Mouse (Mus musculus): ENCODE measurements around the gene Bnipl.

Gene Bnipl

DNA sequence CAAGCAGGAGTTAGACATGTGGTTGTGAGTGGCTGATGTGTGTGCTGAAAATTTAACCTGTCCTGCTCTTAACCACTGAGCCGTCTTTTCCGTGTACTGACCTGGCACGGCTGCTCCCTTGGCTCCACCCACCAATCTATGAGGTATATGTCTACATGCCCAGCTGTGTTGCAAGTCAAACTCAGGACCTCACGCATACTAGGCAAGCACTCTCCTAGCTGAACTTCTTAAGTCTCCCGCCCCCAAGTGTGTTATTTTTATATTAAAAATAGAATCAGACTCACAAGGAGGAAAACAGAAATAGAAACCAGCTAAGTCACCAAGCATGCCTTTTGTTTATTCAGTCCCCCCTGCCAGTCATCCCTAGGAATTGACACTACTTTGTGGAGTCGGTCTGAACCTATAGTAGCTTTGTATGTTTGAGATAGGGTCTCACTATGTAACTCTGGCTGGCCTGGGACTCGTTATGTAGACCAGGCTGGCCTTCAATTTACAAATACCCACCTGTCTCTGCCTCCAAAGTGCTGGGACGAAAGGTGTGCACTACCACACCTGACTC, 13.4 kb downstream of the Bnipl start:
- no peak for DNase-seq (ENCODE audit: low spot score)

GRCm38 (mm10) chr3:95235386-95236301, 15.3 kb downstream of the Bnipl start:
- no peak for DNase-seq (ENCODE audit: low spot score)

GRCm38 (mm10) chr3:95233303-95233980, 17.6 kb downstream of the Bnipl start:
- DNase-seq (ENCODE audit: low spot score) = no peak

- no peak for DNase-seq (ENCODE audit: low spot score)
Observed at GRCm38 (mm10) chr3:95232771-95233170, 18.2 kb downstream of the Bnipl start.

GRCm38 (mm10) chr3:95231298-95232221, 19.4 kb downstream of the Bnipl start, which contains the start of gene Mllt11:
TSS of gene Mllt11 (minus strand) at chr3:95232171.
- DNase-seq (ENCODE audit: low spot score) = no peak

DNA sequence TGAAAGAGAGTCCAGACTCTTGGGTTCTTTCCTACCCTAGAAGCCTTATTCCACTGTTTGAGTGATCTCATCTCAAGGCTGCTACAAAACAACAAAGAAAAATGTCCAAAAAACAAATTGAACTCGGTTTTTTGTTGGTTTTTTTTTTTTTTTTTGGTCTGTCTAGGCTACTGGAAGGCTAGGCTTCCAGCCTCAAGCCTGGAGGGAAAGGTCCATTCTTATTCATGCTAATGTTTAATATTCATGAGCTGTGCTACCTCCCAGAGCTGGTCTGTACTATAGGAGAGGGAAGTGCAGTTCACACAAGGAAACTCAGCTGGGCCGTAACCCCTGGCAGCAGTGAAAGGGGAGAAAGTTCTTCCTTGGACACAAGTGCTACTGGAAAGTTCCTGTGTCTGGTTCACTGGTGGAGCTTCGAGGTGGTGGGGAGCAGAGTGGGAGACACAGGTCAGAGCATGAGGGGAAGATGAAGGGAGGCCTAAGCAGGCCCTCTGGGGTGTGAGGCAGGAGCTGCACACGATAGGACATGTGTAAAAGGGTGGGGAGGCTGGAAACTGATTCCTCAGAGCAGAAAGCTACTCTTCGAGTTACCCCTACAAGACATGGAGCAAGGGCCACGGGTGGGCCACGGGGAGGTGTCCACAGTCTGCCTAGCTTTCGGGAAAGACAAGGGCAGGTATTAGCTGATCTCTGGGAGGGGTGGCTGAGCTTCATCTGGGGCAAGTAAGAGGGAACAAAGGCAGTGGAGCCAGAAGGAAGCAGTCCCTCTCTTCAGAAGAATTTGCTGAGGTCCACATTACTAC, 20.3 kb downstream of the Bnipl start:
- peak; percentile 34 for DNase-seq (ENCODE audit: low spot score)

GRCm38 (mm10) chr3:95229781-95230494, 21.1 kb downstream of the Bnipl start:
- DNase-seq (ENCODE audit: low spot score) = peak; percentile 19

DNA sequence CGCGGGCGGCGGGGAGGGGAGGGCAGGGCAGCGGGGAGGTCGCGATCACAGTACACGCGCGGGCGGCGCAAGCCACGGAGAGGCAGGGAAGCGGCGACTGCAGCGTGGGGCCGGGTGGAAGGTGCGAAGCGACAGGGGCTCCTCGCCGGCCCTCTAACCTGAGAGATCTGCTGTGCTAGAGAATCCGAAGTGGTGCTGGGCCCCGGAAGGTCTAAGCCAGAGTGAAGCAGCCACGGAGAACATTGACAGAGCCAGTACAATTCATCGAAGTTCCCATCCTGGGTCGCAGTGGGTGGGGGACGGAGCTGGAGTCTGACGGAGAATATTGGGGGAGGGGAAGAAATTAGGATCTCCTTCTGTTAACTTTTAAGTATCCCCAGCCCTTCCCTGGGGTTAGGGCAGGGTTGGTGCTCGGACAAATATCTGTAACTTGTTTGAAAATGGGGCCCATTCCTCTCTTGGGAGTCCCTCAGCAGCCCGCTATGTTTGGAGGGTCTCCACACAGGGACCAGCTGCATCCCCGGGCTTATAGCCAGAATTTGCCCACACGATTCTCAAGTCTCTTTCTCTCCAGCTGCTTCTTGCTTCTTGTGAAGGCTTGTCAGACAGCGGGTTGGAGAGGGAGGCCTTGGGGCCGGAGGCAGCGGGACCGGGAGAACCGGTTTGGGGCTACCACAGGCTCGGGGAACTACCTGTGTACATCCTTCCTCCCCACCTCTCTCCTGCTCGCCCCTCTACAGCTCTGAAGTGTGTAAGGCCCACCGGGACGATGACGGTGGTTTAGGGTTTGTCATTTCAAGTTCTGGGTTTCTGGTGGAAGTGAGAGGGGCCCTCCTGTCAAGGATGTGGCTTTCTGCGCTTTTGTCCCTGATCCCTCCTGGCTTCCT, 21.9 kb downstream of the Bnipl start:
- DNase-seq (ENCODE audit: low spot score) = peak; percentile 37

DNA sequence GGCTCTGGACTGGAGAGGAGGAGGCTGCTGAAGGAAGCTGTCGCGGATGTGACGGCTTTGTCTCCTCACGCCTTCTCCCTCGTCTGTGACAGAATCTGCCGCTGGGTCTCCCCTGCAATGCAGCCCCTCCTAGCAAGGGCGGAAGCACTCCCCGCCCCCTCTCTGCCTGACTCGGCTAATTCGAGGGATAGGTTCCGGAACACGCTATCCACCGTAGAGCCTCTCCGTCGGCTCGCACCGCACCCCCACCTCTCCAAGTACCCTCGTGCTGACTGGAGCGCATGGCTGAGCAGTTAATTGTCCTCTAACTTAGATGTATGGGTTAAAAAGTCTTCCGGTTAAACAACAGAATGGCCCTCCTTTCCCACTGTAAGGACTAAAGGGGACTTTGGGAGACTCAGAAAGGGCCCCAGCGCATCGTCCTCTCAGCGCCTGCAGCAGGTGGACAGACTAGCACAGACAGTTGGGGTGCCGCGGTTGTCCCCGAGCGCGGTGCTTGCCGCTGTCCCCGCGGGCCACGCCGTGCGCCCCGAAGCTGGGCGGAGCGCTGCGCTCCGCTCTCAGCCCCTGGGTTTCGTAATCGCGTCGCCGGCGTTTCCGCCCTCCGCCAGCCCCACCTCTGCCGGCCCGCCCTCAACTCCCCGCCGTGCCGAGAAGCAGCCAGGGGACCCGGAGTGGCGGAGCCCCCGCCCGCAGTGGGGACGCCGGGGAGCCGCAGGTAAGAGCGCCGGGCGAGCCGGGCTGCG, 22.7 kb downstream of the Bnipl start, which contains the start of gene Cdc42se1:
Cdc42se1 (plus strand) TSS at position 585 of the 746 bp plus-strand sequence.
- DNase-seq (ENCODE audit: low spot score) = peak; percentile 81

GRCm38 (mm10) chr3:95227214-95227613, 23.8 kb downstream of the Bnipl start:
- no peak for DNase-seq (ENCODE audit: low spot score)

GRCm38 (mm10) chr3:95224295-95224694, 26.7 kb downstream of the Bnipl start:
- no peak for DNase-seq (ENCODE audit: low spot score)

GRCm38 (mm10) chr3:95223041-95223440, 28.0 kb downstream of the Bnipl start:
- DNase-seq (ENCODE audit: low spot score) = no peak

DNA sequence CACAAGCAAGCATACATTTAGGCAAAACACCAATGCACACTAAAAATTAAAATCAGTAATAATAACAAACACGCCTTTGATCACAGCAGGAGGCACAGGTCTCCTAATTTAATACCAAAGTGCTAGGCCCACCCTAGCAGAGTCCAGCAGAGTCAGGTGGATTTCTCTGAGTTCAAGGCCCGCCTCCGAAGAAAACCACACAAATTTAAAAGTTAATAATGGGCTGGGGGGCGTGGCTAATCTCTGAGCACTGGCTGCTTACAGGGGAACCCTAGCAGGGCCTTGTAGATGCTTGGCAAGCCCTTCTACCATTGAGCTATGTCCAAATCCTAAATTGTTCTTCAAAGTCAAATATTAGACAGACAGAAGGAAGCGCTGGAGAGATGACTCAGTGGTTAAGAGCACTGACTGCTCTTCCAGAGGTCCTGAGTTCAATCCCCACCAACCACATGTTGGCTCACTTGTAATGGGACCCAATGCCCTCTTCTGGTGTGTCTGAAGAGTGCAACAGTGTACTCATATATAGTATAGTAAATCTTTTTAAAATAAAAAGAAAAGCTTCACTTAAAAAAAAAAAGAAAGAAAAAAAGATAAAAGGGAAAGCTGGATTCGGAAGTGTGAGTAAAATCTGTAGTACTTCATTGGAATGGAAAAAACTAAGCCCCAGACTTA, 32.4 kb downstream of the Bnipl start:
- DNase-seq (ENCODE audit: low spot score) = peak; percentile 26

- peak; percentile 90 for DNase-seq (ENCODE audit: low spot score)
Observed at GRCm38 (mm10) chr3:95217255-95218134, 33.5 kb downstream of the Bnipl start, which contains the start of gene Gabpb2. TSS of gene Gabpb2 (minus strand) at chr3:95217916.

- DNase-seq (ENCODE audit: low spot score) = no peak
Observed at GRCm38 (mm10) chr3:95216655-95217254, 34.2 kb downstream of the Bnipl start.

- DNase-seq (ENCODE audit: low spot score) = no peak
Observed at GRCm38 (mm10) chr3:95213609-95213975, 37.4 kb downstream of the Bnipl start.

Data from spleen, adult 12 weeks (tissue).